Mouse (Mus musculus) heart, adult 8-10 months (tissue): ENCODE measurements around the gene Tollip. TPM values are rescaled to one million over a fixed set of nuclear protein-coding genes. Genes with fewer than 3 reads are reported as not detected.

Experiments
- DNase-seq: peaks from one replicate; pipeline ENCODE4 v3.0.0; 2022; ENCODE audit warnings: low spot score
- total RNA-seq, 4 experiments: library from RNA; stranded (reverse); gene quantifications; 2 replicates each; pipeline ENCODE4 v1.2.4; 2022

Gene Tollip
- 10 to 100 TPM; 55.3 to 61.2 (median 57.8) TPM for total RNA-seq

DNA sequence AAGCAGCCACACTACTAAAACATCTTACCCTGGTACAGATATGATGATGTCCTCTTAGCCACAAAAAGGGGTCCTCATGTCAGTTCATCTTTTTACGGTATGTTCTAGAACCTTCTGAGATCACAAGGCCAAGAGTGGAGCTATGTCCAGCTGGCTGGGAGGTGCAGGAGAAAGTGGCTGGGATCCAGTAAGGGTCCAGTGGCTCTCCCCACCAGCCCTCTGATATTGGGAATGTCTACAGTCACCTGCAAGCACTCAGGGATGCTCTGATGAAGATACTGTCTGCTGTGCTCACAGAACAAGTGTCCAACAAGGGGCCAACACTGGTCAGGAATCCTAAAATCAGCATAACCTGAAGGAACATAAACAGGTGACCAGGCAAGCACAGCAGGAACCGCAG lies at the start of gene Tollip:
TSS of gene Tollip (minus strand) at position 101 of the 400 bp plus-strand sequence.
- no peak for DNase-seq

GRCm38 (mm10) chr7:141966281-141966680 lies 48.0 kb upstream of the Tollip start:
- no peak for DNase-seq

- no peak for DNase-seq
Measured at GRCm38 (mm10) chr7:141962521-141962920, 44.2 kb upstream of the Tollip start.

DNA sequence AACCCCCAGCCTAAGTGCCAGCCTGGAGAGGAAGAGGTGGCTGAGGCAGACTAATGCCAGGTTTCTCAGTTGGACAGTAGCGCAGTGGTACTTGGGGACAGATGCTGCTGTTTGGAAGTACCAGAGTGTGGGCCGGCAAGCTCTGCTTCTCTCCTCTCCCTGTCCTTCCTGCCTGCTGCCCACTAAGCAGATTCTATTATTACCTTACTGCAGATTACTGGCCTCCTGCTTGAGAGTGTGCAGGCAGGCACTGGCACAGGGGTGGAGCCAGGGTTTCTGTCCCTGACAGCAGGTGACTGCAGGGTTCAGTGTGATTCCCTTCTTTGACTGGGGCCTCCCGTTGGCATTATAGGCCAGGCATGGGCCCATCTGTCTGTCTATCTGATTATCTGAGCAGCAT lies 43.2 kb upstream of the Tollip start:
- DNase-seq = no peak

GRCm38 (mm10) chr7:141960926-141961325 lies 42.6 kb upstream of the Tollip start:
- DNase-seq = no peak

DNA sequence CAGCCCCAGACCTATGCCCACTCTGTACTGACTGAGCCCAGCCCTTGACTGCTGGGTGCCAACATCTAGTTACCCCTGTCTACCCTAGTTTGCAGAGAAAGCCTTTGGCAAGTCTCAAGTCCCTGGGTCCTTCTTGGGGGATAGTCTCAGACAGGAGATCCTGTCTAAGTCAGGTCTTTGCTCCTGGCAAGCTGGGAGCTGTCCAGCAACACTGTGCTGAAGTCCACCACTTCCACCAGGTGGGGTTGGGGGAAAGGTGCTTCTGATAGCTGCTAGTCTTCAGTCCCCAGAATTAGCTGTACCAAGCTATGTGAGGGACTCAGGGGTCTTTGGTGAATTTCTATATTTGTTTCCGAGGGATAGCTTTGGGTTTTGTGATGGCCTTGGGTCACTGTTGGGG lies 40.8 kb upstream of the Tollip start:
- DNase-seq = no peak

DNA sequence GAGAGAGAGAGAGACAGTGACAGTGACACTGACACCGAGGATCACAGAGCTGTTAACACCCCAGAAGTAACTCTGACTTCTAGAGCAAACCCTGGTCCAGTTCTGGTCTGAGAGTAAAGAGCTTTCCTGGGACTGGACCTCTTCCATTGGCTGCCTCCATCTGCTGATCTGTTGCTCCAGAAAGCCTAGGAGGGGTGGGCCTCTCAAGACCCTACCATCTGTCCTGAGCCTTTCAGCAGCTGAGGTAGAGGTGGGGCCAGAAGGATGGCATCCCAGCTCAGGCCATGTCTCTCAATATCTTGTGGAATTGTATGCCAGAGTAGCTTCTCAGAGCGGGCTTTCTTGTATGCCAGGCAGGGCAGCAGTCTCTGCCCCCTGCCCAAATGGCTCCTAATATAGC lies 39.9 kb upstream of the Tollip start:
- no peak for DNase-seq

- no peak for DNase-seq
Measured at GRCm38 (mm10) chr7:141957524-141958051, 39.3 kb upstream of the Tollip start.

DNA sequence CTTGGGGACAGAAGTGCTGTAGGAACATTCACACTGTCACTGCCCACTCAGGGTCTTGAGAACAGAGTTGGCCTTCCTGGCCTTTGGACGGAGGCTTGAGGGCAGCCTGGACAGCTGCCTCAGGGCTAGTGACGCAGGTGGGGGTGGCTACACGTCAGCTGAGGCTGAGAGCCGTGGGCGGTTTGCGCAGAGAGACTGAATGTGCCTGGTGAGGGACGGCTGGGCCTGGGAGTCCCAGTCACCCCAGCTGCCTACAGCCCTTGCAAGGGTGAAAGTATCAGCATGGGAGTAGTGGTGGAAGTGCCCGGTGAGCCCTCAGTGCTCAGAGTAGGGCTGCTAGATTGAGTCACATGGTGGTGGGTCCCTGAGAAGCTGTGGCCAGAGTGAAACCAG lies 37.9 kb upstream of the Tollip start:
- no peak for DNase-seq

DNA sequence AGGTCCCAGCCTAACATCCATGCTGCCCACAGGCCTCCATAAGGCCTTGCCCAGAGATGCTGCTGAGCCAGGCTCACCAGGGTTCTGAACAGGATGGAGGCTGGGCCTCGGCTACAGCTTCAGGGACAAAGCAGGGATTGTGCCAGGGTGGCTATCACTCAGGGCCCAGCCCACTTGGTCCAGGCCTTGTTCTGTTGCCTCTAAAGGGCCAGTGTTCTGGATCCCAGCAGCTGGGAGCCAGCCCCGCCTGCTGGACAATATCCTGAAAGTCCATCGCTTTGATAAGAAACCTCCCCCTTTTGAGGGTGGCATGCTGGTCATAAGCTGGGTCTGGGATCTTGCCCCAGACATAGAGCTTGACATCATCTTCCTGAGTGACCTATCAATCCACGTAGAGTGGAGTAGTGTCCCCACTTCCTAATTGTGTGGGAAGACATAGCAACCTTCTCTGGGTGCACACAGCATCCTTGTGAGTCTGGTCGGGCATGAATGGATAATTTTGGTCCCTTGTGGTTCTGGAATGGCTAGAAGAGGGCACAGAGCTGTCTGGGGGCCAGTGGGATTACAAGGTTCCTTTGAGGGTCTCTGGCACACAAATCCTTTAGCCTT lies 37.4 kb upstream of the Tollip start:
- no peak for DNase-seq

DNA sequence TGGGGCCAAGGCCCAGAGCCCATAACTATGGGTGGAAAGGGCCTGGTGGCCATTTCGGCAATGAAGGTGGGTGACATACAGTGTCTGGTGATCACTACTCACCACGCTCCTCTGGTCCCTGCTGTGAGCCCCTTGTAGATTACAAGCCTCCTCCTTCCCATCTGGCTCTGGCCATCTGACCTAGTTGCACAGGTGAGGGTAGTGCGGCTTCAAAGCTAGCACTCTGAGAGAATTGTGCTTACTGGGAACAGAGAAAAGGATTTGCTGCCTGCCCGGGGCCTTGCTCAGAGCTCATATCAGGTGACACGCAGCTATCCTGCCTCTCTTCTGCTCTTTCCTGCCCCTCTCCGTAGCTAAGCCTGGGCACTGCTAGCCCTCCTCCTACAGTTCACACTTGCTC lies 35.3 kb upstream of the Tollip start:
- no peak for DNase-seq

- no peak for DNase-seq
Measured at GRCm38 (mm10) chr7:141952920-141953319, 34.6 kb upstream of the Tollip start.

- no peak for DNase-seq
Measured at GRCm38 (mm10) chr7:141951821-141952220, 33.5 kb upstream of the Tollip start.

DNA sequence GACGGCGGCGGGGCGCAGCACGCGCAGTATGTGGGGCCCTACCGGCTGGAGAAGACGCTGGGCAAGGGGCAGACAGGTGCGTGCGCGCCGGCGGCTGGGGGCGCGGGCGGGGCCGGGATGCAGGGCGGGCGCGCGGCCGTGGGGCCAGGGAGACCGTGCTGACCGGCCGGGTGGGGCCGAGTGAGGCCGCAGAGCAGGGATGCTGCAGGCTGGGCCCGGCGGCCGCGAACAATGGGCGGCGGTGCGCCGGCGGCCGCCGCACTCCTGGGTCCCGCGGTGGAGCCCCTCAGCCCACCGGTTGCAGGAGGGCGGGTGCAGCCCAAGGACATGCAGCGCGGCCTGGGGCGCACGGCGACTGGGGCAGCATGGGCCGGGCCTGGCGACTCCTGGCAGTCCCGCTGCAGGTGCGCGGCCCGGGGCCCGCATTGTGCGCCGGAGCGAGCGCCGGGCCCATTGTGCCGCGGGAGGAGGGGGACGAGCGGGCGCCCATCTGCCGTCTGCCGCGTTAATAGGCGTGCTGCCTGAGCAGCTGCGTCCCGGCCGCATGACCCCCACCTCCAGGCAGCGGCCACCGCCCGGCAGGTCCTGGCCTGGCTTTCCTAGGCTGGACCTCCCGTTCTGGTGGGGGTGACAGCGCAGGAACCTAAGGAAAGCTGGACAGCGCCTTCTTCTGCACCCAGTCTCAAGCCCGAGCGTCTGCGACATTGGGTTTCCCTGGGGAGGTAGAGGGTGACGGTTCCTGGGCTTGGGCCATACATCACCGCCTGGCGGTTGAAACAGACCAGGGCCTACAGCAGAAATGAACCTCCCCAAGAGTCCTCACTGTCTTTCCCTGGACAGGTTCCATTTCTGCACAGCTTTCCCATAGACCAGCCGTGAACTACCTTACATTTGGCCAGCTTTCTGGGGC lies 32.1 kb upstream of the Tollip start:
- no peak for DNase-seq

DNA sequence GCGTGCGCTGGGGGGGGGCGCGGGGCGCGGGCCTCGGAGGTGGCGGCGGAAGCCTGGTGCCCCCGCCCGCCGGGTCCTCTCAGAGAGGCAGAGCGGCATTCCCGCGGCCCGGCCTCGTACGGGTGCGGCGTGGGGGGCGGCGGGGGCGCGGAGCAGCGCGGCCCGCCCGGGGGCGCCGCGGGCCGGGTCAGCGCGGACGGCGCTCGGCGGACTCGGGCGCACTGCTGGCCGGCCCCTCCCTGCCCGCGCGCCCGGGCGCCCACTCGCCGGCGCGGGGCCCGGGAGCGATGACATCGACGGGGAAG lies 31.4 kb upstream of the Tollip start:
- DNase-seq = no peak

DNA sequence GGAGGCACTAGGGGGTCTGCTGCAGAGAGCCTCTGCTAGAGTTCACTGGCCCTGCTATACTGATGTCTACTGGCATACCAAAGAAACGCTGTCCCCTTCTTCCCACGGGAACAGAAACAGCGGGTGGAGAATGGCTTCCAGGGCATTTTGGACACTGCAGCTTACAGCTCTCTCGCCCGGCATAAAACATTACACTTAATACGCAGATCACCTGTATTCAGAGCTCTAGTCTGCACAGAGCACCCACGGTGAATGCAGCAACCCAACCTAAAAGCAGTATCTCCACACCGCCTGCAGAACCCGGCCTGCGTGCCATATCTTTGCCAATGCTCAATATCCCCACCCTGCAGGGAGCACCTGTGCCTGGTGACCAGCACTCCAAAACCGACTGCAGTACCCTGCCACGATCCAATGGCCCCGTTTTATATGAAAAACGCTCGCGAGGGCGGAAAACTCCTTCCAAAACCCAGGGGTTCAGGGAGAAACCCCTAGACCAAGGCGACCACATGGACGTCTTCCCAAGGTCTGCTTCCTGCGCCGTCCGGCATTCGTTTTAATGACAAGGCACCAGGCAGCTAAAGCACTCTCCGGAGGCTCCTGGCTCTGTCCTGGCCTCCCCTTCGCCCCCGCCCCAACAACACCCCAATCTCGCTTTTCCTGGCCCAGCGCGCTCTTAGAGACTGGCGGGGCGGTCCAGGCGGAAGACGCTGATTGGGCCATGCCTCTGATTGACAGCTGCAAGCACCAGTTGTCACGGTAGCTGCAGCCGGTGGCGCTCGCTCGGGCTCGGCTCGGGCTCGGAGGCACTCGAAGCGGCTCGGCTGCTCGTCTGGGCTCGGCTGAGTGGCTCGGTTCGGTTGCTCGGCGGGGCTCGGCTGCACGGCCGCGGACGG lies 30.8 kb upstream of the Tollip start, which contains the start of gene Brsk2:
TSS of gene Brsk2 (plus strand) at position 846 of the 893 bp plus-strand sequence.
- DNase-seq = peak; percentile 94

- no peak for DNase-seq
Measured at GRCm38 (mm10) chr7:141948045-141948444, 29.7 kb upstream of the Tollip start.

DNA sequence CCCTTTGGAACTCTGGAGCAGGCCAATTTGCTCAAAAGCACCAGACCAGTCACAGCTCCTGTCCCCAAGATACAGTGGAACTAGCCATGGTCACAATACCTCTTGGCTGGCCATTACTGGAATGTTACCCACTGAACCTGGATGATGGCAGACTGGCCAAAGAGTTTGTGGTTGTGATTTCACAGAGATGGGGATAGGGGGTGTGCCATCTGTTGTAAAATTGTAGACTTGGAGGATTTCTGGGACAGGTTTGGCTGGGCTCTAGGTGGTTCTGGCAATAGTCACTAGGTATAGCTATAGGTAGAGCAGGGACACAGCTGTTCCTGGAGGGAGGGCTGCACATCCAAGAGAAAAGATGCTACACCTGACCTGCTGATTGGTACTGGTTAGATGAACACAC lies 29.2 kb upstream of the Tollip start:
- no peak for DNase-seq

DNA sequence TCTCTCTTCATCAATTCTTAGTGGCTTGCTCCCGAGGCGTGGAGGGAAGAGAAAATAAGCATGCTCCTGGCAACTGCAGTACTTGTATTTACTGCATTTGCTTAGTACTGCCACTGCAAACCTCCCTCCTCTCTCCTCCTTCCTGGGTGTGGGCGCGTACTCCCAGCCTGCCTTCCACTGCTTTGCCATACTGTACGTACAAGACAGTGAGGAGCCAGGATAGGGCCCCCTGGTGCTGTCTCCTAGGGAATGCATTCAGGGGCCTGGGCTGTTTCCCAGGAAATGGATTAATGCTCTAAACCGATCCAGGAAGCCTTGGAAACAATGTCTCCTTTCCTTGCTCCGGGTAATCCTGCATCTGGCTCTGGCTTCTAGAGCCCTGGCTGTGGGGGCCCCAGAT lies 27.6 kb upstream of the Tollip start:
- DNase-seq = no peak

DNA sequence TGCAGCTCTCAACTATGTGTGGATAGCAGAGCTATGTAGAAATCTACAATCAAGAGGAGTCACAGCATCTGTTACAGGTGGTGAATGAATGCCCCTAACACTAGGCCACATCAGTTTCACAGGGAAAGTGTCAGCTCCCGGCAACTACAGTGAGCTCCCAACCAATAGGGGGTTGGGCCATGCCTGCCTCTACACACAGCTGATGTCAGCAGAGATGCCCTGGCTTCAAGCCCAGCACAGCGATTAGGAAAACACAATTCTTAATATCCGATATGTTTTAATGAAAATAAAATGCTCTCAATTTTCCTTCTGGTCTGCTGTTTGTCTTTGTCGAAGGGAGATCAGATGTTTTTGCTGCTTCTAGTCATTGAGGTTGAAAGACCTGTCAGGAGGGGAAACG lies 25.1 kb upstream of the Tollip start:
- no peak for DNase-seq

DNA sequence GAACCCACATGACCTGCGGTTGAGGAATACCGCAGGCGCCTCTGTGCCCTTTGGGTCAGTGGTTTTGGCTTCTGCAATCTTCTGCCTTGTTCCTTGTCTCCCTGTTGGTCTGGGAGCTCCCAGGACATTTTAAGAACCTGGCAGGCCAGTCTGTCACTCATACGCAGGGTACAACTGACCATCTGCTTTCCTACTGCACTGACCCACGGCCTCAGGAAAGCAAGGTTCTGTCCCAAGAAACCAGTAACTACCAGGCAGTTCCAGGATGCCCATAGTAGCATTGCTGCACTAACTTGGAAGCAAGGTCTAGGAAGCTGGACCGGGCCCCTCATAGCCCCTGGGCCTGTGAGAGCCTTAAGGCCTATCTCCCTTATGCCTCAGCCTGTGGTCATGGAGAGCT lies 16.6 kb upstream of the Tollip start:
- DNase-seq = no peak
